Mouse (Mus musculus): ENCODE results near the gene Pkp3.

The Pkp3 gene

DNA sequence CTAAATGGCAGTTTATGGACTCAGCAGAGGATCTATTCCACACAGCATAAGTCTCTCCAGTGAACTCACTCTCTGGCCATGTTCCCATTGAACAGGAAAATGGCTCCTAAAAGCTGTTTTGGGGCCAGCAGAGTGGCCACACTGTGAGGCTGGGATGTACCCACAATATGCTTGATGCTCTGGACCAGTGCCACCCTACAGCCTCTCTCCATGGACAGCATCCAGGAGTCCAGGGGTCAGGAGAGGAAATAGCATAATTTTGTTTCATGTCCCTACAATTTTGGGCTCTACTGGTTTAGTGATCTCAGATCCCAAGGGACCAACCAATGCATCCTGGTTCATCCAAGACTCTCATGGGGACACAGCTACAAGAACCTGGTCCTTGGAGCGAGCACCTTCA, 20.5 kb upstream of the Pkp3 start:
- no peak for DNase-seq (ENCODE audit: low read depth, low spot score)

DNA sequence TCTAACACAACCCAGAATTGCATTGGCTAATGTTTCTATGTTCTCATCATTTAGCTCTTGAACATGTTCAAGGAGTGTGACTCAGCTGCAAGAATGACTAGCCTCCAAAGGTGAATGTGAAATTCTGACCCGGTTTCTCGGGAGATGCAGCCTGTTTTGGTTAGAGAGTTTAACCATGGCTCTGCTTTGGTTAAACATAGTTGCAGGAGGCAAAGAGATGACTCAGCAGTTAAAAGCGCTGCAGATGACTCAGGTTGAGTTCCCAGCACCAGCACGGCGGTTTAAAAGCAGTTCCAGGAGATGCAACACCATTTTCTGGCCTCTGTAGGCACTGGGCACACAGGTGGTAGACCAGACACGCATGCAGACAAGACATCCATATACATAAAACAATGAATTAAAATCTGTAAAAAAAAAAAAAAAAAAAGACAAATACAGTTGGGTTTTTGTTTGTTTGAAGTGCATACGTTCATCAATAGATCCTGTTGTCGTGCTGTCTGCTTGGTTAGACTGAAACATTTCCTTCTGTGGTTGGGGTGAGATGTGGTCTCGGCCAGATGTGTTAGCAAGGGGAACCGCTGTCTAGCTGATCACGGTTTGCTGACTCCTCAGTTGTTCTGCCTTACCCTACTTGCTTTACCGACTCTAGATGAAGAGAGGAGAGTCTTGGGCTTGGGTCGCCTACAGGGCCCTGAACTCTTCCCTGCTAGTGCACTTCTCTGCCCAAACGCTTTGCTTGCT, 19.2 kb upstream of the Pkp3 start:
- no peak for DNase-seq (ENCODE audit: low read depth, low spot score)

DNA sequence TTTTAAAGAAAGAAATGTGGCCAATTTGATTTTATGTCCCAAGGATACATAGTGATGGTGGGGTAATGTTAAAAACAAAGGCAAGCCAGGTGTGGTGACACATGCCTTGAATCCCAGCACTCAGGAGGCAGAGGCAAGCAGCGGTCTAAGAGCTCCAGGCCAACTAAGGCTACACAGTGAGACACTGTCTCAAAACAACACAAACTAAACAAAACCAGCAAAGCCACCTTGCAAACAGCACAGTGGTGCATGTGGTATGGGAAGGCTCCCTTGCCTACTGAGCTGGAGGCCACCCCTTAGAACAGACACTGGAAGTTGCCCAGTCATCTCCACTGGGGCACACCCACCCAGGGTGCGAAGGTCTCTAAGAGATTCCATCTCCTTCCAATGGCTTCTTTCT, 18.1 kb upstream of the Pkp3 start:
- no peak for DNase-seq (ENCODE audit: low read depth, low spot score)

GRCm38 (mm10) chr7:141060426-141061242, 17.4 kb upstream of the Pkp3 start, which contains the start of gene B4galnt4:
B4galnt4 (plus strand) TSS chr7:141061104.
- DNase-seq (ENCODE audit: low read depth, low spot score) = peak; percentile 86

DNA sequence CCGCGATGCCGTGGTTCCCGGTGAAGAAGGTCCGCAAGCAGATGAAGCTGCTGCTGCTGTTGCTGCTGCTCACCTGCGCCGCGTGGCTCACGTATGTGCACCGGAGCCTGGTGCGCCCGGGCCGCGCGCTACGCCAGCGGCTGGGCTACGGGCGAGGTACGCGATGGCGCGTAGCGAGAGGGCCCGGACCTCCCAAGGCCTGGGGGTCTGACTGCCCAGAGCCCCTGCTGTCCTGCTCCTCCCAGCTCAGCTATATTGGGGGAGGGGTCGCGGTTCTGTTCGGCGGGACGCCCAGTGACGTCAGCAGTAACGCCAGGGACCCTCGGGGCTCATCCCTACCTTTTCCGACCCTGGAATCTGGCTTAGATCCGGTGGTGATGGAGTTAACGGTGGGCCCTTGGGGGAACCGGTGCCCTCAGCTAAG, 16.7 kb upstream of the Pkp3 start:
- DNase-seq (ENCODE audit: low read depth, low spot score) = no peak

GRCm38 (mm10) chr7:141062525-141062924, 15.5 kb upstream of the Pkp3 start:
- DNase-seq (ENCODE audit: low read depth, low spot score) = no peak

GRCm38 (mm10) chr7:141063353-141063752, 14.7 kb upstream of the Pkp3 start:
- DNase-seq (ENCODE audit: low read depth, low spot score) = no peak

GRCm38 (mm10) chr7:141064175-141064574, 13.8 kb upstream of the Pkp3 start:
- no peak for DNase-seq (ENCODE audit: low read depth, low spot score)

GRCm38 (mm10) chr7:141064576-141064975, 13.4 kb upstream of the Pkp3 start:
- no peak for DNase-seq (ENCODE audit: low read depth, low spot score)

GRCm38 (mm10) chr7:141068351-141068750, 9.7 kb upstream of the Pkp3 start:
- DNase-seq (ENCODE audit: low read depth, low spot score) = no peak

DNA sequence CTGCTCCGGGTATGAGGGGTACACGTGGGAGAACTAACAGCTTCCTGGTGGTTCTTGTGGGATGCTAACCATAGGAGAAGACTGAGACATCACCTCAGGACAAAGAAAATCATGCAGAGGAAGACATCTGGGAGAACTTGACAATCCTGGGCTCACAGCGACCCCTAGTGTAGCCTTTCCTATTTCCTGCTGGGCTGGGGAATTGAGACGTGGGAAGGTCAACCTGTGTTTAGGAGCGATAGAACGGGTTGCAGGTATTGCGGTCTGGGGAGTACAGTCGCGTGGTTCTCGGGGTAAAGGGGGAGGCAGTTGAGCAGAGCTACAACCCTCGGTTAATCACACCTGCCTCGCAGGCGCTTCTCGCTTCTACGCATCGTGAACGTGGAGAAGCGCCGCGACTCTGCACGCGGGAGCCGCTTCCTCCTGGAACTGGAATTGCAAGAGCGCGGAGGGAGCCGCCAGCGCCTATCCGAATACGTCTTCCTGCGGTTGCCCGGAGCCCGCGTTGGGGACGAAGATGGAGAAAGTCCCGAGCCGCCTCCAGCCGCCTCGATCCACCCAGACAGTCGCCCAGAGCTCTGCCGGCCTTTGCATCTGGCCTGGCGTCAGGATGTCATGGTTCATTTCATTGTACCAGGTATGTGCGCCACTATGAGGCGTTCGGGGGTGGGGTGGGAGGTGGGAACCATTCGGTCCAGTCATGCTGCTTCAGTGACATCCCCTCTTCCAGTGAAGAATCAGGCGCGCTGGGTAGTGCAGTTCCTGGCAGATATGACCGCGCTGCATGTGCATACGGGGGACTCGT, 7.8 kb upstream of the Pkp3 start:
- DNase-seq (ENCODE audit: low read depth, low spot score) = peak; percentile 84

- no peak for DNase-seq (ENCODE audit: low read depth, low spot score)
These were observed 5.8 kb upstream of the Pkp3 start for GRCm38 (mm10) chr7:141072017-141072745.

DNA sequence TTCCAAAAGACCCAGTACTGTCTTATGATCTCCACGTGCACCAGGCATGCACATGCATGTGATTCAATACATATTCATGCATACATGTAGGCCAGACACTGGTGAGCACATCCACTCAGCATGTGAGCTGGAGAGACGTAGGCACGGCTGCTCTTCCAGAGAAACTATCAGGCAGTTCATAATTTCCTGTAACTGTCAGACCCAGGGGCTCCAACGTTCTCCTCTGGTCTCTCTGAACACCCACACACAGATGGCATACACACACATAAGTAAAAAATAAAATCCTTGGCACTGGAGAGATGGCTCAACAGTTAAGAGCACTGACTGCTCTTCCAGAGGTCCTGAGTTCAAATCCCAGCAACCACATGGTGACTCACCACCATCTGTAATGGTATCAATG, 4.2 kb upstream of the Pkp3 start:
- no peak for DNase-seq (ENCODE audit: low read depth, low spot score)

DNA sequence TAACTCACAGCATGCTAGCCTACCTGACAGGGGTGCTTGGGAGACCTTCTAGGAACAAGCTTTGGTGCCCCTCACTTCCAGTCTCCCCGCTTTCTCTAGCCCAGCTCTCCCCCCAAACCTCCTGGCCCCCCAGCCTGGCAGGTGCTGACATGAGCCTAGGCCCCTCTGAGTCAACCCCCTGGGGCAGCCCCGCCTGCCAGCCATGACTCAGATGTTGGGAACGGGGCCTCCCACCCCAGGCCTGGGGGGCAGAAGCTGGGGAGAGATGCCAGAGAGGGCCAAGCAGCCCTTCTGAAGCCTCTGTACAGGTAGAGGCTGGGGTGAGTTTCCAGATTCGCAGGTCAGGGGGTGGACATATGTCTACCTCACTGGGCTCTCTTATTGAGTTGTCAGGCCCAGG, 858 bp downstream of the Pkp3 start:
- DNase-seq (ENCODE audit: low read depth, low spot score) = no peak

GRCm38 (mm10) chr7:141079481-141080449, 1.7 kb downstream of the Pkp3 start:
- no peak for DNase-seq (ENCODE audit: low read depth, low spot score)

DNA sequence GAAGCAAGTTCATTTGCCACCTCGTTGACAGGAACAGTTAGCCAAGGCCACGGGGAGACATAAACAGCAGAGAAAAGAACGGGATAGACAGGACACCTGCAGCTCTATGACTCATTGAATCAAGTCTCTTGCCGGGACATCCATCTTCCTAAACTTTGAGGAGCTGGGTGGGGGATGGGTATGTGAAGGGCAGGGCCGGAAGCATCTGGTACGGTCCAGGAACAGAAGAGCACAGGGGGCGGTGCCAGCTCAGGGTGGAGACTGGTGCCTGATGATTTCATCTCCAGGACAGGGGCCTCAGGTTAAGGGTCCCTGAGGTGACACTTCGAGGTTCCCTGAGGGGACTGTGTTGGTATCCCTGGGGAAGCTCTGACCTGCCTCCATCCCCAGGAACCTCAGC, 9.9 kb downstream of the Pkp3 start:
- no peak for DNase-seq (ENCODE audit: low read depth, low spot score)

- DNase-seq (ENCODE audit: low read depth, low spot score) = no peak
These were observed 10.5 kb downstream of the Pkp3 start for GRCm38 (mm10) chr7:141088473-141088872.

DNA sequence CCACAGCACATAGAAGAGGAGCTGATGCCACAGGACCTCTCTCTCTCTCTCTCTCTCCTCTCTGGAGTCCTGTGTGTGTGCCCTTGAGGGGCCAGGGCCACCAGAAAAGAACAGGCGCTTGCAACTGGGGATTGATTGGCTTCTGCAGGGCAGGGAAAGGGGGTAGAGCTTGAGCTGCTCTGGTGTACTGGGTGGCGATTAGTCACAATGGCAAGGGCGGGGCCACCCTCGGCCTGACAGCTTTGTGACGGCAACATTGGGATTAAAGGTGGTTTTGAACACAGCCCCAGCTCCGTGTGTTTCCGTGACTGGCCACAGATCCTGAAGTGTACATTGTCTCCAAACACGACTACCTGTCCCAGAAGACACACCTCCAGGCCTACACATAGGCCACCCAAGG, 12.2 kb downstream of the Pkp3 start:
- no peak for DNase-seq (ENCODE audit: low read depth, low spot score)

- DNase-seq (ENCODE audit: low read depth, low spot score) = peak; percentile 64
These were observed 14.2 kb downstream of the Pkp3 start for GRCm38 (mm10) chr7:141092051-141092735.

- no peak for DNase-seq (ENCODE audit: low read depth, low spot score)
These were observed 15.9 kb downstream of the Pkp3 start for GRCm38 (mm10) chr7:141093950-141094349.
